Mouse (Mus musculus) left cerebral cortex, postnatal 14 days (tissue): Measurements from ENCODE around the gene Haus8. TPM values are rescaled to one million over a fixed set of nuclear protein-coding genes. Genes with fewer than 3 reads are reported as not detected.

Experiments used
- total RNA-seq, 2 experiments: library from RNA; stranded (reverse); gene quantifications; 2 replicates each; pipeline ENCODE4 v1.2.3; 2021

The Haus8 gene
- total RNA-seq, 2 experiments from 2014 or later = 11.7 to 15.3 TPM

Other genes with a start within 250 kb of the Haus8 start
- gene Myo9b, start 220 bp downstream of the Haus8 start, total RNA-seq = 10 to 100 TPM; 29.0 to 30.0 TPM
- gene Use1, start 93.9 kb upstream of the Haus8 start, total RNA-seq = 10 to 100 TPM; 84.5 to 94.0 TPM
- gene Ocel1, start 98.4 kb upstream of the Haus8 start, total RNA-seq = 10 to 100 TPM; 20.2 TPM
- 10 to 100 TPM; 32.2 to 34.2 TPM for gene Nr2f6, start 109.0 kb upstream of the Haus8 start, total RNA-seq
- 1 to 10 TPM; 5.9 to 7.2 TPM for gene Ushbp1, start 122.9 kb upstream of the Haus8 start, total RNA-seq
- 10 to 100 TPM; 87.1 to 91.0 TPM for gene Babam1, start 123.9 kb upstream of the Haus8 start, total RNA-seq
- gene Ankle1, start 133.1 kb upstream of the Haus8 start, total RNA-seq = under 1 TPM; 0.29 to 0.38 TPM
- gene Abhd8, start 190.7 kb upstream of the Haus8 start, total RNA-seq = 100 to 1,000 TPM; 225 to 230 TPM
- 10 to 100 TPM; 75.5 to 79.8 TPM for gene Mrpl34, start 192.0 kb upstream of the Haus8 start, total RNA-seq
- 100 to 1,000 TPM in 1 of 2 experiments, 10 to 100 TPM in 1; 96.0 to 106 TPM for gene Dda1, start 196.3 kb upstream of the Haus8 start, total RNA-seq
- 10 to 100 TPM; 68.7 to 74.9 TPM for gene Ano8, start 213.0 kb upstream of the Haus8 start, total RNA-seq
- 10 to 100 TPM; 29.8 to 30.8 TPM for gene Gtpbp3, start 215.2 kb upstream of the Haus8 start, total RNA-seq
- gene Plvap, start 238.8 kb upstream of the Haus8 start, total RNA-seq = 1 to 10 TPM; 6.6 to 7.6 TPM